Mouse (Mus musculus) frontal cortex, postnatal 25 days (tissue): Measurements from ENCODE around the gene Dnal4.
A peak's percentile ranks its signal among the peaks of the same experiment; 100 is the strongest.

ENCODE experiments used
- DNase-seq, 2 experiments: peaks; one replicate each; pipeline ENCODE4 v3.0.0; 2022; ENCODE audit warnings: low spot score in 2 of 2

The Dnal4 gene

DNA sequence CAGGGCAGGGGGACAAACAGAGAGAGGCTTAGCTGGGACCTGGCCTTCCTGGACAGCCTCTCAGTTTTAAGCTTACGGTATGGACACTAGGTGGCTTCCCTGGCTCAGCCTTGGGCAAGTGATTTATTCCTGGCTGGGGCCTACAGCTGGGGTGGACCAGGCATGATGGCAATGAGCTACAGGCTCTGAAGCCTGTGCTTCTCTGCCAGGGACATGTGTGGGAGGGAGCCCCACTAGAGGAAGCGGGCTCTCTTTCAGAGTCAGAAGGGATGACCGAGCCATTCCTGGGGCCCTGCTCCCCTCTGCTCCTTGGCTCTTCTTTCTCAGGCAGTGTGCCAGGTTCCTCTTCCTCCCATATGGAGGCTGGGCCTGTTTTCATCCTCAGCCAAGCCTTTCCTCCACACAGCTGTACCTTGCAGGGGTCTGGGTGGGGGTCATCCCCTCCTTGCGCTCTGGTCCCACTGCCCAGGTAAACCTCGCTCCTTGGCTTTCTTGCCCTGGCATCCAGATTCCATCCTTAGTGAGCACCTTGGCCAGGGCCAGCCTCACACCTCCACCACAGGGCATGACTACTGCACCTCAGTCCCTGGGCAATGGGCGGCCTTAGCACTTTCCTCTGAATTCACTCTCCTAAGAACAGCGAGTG, 13.9 kb downstream of the Dnal4 start:
- DNase-seq, result no peak

DNA sequence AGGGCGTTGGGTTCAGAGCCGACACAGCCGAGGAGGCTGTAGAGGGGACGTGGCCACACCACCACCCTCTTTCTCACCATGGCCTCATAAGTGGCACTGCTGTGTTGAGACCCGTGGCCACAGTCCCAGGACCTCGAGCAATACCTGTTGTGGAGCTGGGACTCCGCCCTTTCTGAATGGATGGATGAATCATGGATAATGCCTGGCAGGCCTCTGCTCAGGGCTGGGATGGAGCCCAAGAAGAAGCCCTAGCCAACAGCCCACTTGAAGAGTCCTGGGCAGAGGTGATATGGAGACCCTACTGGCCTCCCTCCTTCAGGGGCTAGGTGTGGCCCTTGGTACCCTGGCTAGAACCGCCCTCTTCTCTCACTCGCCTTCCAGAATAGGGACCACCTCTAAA, 14.6 kb downstream of the Dnal4 start:
- DNase-seq, result no peak

DNA sequence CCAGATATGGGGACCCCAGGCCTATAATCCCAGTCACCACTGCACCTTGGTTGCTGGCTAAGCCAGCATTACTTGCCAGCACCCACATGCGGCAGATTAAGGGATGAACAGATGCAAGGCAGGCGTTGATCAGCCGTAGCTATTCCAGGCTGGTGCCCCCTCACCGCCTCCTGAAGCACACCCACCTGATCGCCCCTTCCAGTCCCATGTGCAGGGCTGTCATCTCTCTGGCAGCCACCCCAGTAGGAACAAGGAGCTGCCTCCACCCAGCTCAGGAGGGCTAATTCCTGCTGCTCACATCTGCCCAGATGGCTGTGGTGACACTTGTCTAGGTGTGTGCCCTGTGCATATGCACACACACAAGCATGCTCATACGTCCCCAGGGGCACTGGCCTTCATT, 16.7 kb downstream of the Dnal4 start:
- no peak for DNase-seq

DNA sequence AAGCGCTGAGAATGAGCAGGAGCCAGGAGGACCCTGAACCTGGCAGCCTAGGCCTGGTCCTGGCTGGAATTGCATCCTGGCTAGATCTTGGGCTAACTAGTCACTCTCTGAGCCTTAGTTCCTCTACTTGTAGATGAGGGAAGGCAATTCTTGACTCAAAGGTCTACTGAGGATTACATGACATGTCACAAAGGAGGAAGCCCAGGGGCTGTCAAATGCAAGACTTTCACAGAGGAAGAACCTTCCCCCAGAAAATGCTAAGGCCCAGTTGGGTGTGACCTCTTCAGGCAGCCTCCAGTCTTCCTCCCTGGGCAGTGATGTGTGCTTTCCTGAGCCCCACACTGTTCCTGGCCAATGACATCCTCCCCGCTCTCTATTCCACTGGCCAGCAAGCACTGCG, 20.5 kb downstream of the Dnal4 start:
- no peak for DNase-seq

DNA sequence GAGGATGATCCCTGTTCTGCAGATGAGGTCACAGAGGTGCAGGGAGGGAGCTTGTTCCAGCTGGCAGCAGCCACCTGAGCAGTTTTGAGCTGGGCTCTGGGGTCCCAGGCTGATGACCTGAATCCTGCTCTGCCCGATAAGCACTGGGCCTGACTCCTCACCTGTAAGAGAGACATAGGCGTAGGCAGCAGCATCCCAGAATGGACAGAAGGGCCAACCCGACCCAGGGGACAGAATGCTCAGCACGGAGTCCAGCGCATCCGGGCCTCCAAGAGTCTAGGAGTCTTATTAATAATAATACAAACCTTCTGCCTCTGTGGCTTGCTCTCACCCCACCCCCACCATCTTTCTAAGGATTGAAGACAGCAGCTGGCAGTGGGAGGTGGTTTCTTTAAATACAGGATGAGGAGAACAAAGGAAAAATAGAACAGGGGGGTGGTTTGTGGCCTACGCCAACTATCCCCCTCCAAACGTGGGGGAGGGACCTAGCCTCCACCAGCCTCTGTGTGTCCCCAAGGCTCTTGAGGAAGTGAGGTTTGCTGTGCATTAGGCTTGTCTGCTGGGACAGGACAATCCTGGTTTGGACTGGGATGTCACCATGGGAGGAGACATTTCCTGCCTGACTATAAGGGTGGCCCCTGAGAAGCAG, 21.5 kb downstream of the Dnal4 start:
- no peak for DNase-seq

DNA sequence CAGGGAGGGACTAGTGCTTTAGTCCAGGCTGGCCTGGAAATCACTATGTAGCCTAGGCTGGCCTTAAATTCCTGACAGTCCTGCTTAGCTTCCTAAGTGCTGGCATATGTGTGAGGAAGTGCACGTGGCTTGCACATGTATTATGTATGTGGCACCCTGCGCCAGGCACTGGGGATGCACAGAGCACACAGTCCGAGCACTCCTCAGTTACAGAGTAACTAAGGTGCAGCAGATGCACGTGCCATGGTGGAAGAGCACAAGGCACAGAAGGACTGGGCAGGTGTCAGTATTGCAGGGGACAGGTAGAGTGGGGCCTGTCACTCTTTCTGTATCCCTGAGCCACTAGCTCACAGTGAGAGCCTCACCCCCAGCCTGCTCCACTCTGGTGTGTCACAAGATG, 22.5 kb downstream of the Dnal4 start:
- DNase-seq, result no peak

DNA sequence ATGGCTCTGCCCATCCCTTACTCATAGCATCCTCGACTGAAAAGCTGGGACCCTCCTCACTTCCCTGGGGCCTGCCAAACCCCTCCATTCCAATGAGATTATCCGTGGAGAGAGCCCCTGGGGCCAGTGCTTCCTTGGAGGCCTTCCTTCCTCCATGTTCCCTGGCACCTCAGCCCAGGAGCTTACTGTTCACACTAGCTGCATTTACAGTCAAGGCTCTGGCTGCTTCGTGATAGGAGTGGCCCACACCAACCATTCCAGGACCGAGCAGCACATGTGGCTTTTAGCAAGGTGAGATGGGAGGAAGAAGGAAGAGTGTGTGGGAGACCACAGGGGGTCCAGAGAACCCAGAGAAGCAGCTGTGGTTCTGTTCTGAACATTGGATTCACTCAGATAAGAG, 23.8 kb downstream of the Dnal4 start:
- no peak for DNase-seq

DNA sequence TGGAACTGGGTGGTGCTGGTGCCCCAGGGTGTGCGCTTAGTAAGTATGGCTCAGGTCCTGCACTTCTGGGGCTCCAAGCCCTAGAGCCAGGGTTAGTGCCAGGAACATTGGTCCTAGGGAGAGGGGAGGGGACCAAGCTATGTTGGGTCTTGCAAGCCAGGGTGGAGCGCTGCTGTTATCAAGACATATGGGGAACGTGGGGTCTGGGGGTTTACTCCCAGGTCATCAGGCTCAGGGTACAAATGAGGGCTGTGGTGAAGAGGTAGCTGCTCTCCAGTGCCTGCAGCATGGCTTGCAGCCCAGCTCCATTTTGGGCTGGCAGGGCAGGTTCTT, 24.3 kb downstream of the Dnal4 start:
- DNase-seq, result no peak

DNA sequence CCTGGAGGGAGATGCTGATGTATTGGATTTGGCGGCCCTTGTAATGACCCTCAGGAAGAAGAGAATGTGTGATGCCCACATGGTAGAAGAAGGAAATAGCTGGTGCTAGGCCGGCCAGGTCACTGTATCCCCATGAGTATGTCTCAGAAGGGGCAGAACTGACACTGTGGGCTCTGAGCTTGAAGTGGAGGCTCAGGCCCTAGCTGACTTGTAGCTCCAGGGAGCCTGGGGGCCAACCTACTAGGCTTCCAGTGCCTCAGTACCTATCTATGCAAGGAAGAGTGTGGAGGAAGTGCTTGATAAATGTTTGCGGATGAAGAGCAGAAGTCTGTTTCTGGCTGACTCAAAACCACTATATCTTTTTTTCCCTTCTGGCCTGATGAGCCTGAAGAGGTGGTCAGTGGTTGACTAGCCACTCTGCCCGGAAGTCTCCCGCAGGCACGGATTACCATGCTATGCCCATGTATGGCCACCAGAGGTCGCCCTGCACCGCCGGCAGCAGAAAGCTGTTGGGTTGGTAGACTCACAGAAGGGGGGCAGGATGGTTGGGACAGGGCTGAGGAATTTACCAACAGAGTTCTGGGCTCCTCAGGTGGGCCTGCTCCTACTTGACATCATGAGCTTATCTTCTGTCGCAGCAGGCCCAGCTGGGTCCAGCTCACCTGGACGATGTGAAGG, 24.8 kb downstream of the Dnal4 start:
- peak; percentile 60 to 77 for DNase-seq

DNA sequence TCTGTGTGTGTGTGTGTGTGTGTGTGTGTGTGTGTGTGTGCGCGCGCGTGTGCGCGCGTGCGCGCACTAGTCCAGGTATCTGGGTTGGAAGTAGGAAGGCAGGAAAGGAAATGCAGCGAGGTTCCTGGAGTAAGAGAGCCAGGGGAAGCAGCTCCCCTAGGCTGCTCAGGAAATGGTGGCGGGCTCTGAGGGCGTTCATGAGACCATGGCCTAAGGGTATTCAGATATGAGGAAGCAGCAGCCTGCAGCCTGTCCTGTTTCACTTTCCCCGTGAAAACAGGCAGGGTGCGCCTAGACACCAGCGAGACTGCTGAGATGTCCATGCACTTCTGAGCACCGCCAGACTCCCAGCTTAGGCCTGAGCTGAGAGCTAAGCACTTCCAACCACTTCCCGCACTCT, 25.9 kb downstream of the Dnal4 start:
- DNase-seq, result no peak

DNA sequence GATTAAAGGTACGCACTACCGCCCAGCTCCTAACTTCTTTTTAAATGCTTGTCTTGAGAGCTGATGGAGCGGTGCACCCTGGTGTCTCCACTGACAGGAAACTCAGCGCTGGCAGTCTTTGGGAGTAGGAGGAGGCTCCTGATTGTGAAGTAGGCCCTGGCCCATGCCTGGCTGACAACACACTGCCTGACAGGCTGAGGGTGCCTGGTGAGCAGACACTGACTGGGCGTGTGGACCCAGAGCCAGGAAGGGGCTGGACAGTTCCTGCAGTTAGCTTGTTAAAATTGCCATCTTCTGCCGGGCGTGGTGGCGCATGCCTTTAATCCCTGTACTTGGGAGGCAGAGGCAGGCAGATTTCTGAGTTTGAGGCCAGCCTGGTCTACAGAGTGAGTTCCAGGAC, 27.4 kb downstream of the Dnal4 start:
- DNase-seq, result no peak

DNA sequence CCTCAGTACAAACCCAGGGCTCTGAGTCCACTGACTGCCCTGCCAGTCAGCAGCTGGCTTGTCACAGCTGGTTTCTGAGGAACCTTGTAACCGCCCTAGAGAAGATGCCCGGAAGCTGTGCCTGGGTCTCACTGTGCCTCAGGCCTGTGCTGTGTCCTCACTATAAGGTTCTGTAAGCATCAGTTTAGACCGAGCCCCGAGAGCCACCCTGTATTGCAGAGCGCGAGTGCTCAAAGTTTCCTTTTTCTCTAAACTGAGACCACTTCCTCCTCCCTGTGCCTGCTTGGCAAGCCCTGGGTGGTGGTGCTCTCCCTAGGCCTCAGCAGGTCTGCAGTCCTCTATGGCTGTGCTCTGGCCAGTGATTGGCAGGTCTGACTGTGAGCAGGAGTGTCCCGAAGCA, 28.5 kb downstream of the Dnal4 start:
- DNase-seq, result no peak

DNA sequence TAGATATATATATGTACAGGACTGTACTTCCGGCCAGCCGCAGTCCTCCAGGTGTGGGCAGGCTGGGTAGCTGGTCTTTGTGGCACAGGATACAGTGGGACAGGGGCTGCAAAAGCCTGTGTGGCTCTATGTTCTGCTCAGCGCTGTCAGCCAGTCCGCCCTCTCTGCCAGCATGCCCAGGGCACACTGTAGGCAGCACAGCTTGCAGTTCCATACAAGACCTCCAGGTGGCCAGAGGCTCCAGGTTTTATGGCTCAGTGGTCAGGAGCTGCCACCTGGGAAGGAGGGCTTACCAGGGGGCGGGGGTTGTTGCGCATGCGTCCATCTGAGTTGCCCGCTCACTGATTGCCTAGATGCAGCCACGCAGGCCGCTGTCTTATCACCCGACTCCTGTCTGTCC, 29.7 kb downstream of the Dnal4 start:
- no peak for DNase-seq

DNA sequence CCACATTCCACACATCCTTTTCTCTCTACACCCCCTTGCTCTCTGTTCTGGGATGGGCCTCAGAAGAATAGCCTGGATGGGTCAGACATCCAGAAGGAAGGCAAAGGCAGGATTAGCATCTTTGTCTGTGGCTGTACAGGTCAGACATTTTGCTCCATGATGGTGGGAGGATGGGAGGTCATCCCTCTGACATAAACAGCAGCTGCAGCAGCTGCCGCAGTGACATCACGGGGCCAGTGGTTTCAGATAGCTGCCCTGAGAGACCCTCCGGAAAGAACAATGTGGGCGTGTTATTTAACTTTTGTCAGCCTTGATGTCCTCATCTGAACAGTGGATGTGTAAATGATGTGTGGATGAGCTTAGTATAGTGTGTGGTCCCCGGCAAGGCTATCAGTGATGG, 31.8 kb downstream of the Dnal4 start:
- no peak for DNase-seq

DNA sequence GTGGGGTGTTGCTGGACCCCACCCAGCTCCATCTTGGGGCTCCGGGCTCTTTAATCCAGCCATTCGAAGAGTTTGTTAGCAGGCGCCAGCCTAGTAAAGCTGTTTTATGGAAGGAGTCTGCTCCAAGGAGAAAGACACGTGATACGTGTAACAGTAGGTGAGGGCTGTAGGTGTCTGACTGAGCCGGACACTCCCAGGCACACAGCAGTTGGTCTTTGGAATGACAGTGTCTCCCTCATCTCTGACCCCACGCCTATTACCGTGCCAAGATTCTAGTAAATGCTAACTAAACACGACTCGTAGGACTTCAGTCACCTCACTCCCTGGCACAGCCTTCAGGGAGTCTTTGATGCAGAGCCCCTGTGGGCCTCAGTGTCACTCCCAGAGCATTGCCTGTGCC, 32.3 kb downstream of the Dnal4 start:
- no peak for DNase-seq

DNA sequence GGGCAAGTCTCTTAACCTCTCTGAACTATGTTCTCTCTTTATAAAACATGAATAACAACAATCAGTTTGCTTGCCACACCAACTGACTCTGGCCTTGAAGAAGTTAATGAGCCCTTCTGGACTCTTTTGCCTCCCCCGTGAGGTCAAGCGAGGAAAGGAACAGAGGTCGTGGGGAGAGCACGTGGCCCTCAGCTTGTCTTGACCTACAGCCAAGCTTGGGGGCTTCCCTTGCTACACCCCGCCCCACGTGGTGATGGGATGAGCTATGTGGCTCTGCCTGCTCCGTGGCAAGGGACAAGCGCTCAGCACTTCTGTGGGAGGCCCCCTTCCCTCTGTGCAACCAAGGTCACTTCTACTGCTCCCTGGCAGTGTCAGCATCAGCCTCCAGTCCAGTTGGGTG, 32.9 kb downstream of the Dnal4 start:
- no peak for DNase-seq

DNA sequence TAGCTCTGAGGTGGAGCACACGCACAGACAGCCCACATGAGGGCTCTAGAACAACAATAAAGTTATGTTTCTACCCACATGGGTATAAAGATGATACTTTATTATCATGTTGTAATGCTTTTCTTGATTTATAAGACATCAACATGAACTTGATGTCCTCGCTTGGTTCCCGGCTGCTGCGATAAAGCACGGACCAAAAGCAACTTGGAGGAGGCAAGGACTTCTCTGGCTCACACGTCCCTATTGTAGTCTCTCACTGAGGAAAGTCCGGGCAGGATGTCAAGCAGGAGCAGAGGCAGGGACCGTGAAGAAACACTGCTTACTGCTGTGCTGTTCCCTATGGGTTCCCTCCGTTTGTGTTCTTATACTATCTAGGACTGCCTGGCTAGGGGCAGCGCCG, 33.6 kb downstream of the Dnal4 start:
- no peak for DNase-seq

DNA sequence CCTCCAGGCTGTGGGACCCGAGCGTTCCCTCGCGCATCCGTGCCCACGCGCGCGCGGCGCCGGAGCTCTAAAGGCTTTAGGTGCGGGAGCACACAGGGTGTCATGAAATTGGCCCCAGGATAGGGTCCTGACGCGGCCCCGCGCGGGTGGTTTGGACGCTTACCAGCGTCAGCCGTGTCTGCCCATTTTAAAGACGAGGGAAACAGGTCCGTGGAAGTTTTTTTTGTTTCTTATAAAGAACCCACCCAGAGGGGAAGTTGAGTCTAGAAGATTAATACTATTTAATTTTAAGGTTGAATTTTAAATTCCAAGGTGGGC, 35.0 kb downstream of the Dnal4 start:
- DNase-seq, result no peak

DNA sequence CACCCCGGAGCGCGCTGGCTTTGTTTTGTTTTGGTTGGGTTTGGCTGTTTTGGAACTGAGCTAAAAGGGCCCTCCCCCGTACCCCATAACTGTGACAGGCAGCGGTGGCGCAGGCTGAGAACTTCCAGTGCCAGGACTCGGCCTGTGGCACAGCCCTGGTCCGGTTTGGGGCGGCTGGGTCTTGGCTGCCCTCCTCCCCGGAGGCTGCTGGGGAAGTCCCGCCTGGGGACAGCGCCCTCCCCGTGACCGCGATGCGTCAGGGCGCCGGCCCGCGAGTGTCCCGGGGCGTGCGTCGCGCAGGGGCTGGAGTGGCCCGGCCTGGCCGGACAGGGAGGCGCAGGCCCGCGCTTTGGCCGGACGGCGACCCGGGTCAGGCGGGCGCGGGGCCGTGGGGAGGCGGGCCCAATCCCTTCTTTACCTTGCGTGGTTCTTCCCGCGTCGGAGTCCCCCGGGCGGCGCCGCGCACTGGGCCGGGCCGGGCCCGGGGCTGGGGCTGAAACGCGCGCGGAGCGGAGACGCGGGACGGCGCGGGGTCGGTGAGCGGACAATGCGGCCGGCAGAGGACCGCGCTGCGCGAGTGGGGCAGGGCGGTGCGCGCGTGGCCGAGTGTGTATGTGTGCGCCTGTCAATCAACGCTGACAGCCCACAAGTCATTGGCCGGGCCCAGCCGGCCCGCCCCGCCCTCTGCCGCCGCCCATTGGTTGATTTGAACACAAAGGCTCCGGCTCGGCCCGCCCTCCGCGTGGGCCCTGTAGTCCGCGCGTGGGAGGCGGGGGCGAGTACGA, 35.5 kb downstream of the Dnal4 start, which contains the start of gene Sun2:
Gene Sun2, minus strand, starts transcription at position 616 of the 785 bp plus-strand sequence.
- DNase-seq, result peak; percentile 85 to 90

DNA sequence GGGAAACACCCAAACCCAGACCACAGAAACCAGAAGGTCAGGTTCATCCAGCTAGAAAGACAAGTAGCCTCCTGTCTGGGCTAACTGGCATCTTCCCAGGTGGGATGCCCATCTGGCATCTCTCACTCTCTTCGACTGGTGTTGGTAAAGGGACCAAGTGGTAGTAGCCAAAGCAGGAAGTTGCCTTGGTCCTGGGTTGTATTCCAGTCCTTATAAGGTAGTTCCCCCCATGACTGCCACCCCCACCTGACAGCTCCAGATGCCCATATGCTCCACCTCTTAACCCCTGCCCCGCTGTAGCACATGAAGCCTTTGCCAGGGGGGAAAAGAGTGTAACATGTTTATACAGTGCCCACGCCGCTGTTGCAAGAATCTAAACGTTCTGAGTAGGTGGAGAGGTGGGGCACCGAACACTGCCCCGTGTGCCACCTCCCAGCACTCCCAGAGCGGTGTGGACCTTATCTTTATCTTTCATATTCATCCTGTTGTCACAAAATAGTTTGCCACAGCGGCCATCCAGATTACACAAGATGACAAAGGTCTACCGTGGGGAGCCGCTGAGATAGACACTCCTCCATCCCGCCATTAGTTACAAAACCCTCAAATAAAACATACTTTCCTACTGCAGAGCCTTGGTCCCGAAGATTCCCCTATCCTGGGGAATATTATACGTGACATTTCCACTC, 36.3 kb downstream of the Dnal4 start:
- no peak for DNase-seq

DNA sequence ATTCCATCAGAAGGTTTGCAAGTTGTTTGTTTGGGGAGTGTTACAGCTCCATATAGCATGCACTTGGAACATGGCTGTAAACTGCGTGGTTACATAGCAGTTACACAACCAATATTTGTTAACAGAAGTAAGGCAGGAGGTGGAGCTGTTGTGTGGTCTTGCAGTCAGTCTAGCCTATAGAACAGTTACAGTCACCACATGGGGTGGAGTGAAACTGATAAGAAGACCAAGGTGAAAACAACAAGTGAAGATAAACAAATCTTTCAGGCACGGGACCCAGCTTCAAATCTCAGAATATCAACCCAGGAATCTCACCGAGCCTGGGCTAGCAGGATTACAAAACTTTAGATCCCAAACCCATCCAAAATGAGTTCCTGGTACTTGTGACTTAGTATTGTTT, 36.9 kb downstream of the Dnal4 start:
- DNase-seq, result no peak

DNA sequence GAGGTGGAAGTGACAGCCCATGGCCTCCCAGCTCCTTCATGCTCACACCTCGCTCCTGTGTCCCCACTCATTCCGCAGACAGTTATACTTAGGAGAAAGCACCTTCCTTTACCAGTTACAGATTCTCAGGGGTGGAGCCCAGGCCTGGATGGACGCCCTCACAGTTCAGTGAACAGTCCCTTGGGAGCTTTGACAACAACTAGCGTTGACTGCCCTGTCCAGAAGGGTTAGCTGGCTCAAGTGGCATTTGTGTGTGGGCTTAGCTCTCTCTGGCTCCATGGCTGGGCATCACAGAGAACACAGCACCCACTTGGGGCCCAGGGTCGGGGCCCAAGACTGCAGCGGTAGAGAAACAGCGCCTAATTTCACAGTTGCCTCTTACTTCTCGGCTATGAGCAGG, 43.3 kb downstream of the Dnal4 start:
- no peak for DNase-seq
